In genomic region chr17:87357506-87357905, GRCm38 (mm10) we compare ENCODE assay signal across 22 mouse cellular contexts.
"Had no signal": no experiment of that assay in that cellular context is flagged by ENCODE, and none has a peak within 500 bp of the region (broad histone marks: within the 10 kb centered on the region; RNA-seq: fewer than 3 reads in every experiment).

No protein-coding gene starts in this region.

- H3K27me3 ChIP-seq: liver, embryonic 15.5 days; lung, embryonic 15.5 days; megakaryocyte, embryonic 14.5 days; midbrain, embryonic 12.5 days; neural tube, embryonic 13.5 days; neural tube, embryonic 15.5 days had no signal

- ATAC-seq: liver, postnatal 0 days; lung, postnatal 0 days; midbrain, embryonic 16.5 days had no signal

- H3K4me3 ChIP-seq: liver, embryonic 15.5 days; lung, embryonic 15.5 days; megakaryocyte, embryonic 14.5 days; midbrain, embryonic 12.5 days; myocyte; neural tube, embryonic 13.5 days; neural tube, embryonic 15.5 days had no signal

- H3K27ac ChIP-seq: liver, embryonic 15.5 days; lung, embryonic 15.5 days; macrophage; midbrain, embryonic 12.5 days; neural tube, embryonic 13.5 days; neural tube, embryonic 15.5 days had no signal

- DNase-seq: liver, postnatal 0 days; lung, adult 2 months; lung, postnatal 14 days; lung, postnatal 36 days; midbrain, embryonic 14.5 days; retina, postnatal 1 day; right cerebral cortex, adult 18-20 months; right cerebral cortex, postnatal 25 days; right cerebral cortex, postnatal 4 days; thymus, adult 18-20 months; thymus, postnatal 14 days; thymus, postnatal 36 days had no signal

- H3K36me3 ChIP-seq: lung, embryonic 15.5 days; midbrain, embryonic 12.5 days; neural tube, embryonic 13.5 days; neural tube, embryonic 15.5 days had no signal

- H3K4me2 ChIP-seq: liver, embryonic 15.5 days; lung, embryonic 15.5 days; midbrain, embryonic 12.5 days; neural tube, embryonic 13.5 days; neural tube, embryonic 15.5 days had no signal

- H3K9ac ChIP-seq: liver, embryonic 15.5 days; liver, postnatal 0 days; lung, embryonic 15.5 days; midbrain, embryonic 12.5 days; neural tube, embryonic 13.5 days; neural tube, embryonic 15.5 days had no signal

- H3K9me3 ChIP-seq: liver, embryonic 15.5 days; lung, embryonic 15.5 days; megakaryocyte, embryonic 14.5 days; midbrain, embryonic 12.5 days; neural tube, embryonic 13.5 days; neural tube, embryonic 15.5 days had no signal
